Mouse (Mus musculus) midbrain, embryonic 10.5 days (tissue): Measurements from ENCODE around the gene Gm20388. TPM values are rescaled to one million over a fixed set of nuclear protein-coding genes. Genes with fewer than 3 reads are reported as not detected.

Experiments used
- DNase-seq: peaks from one replicate; pipeline ENCODE4 v3.0.0-alpha.2; 2017; ENCODE audit warnings: low spot score
- H3K27ac ChIP-seq: fragments of 300-500 bp; sonication (generic); replicated peaks from 2 replicates; pipeline ENCODE4 v1.5.1; 2016; ENCODE audit warnings: mild to moderate bottlenecking
- H3K27me3 ChIP-seq: fragments of 300-500 bp; sonication (generic); 2 replicates; pipeline ENCODE4 v1.6.1; 2016; ENCODE audit warnings: low read depth, mild to moderate bottlenecking; ENCODE audit not compliant: poor library complexity, severe bottlenecking
- H3K36me3 ChIP-seq: fragments of 300-500 bp; sonication (generic); 2 replicates; pipeline ENCODE4 v1.6.1; 2016; ENCODE audit warnings: mild to moderate bottlenecking, moderate library complexity
- H3K4me1 ChIP-seq: fragments of 300-500 bp; sonication (generic); 2 replicates; pipeline ENCODE4 v1.6.1; 2016
- H3K4me3 ChIP-seq: fragments of 300-500 bp; sonication (generic); 2 replicates; pipeline ENCODE4 v1.5.1; 2016; ENCODE audit warnings: mild to moderate bottlenecking, moderate library complexity
- H3K9me3 ChIP-seq: fragments of 300-500 bp; sonication (generic); replicated peaks from 2 replicates; pipeline ENCODE4 v1.6.1; 2016; ENCODE audit warnings: mild to moderate bottlenecking
- WGBS: fragments of 180-500 bp; shearing (Covaris S2); methylation state at CpG from one replicate; pipeline ENCODE4 v1.1.7; 2016; 5-methylcytosine and 5-hydroxymethylcytosine counted together
- polyA plus RNA-seq: library from polyadenylated mRNA; unstranded; fragments of >200 nt; fragmentation: Nextera tagmentation; extraction: Ambion mirVana; gene quantifications from 2 replicates; pipeline ENCODE4 v1.2.1, GENCODE M21; 2016

The Gm20388 gene
- polyA plus RNA-seq, 1 experiment from 2014 or later: 7.1 TPM

- DNase-seq: no peak
- peaks cover 8% of the 10 kb centered on the region; the same call in 1 of the 2 replicates for H3K27me3 ChIP-seq
- peaks cover 31% of the 10 kb centered on the region for H3K4me1 ChIP-seq
- no peak overlapping the region for H3K4me3 ChIP-seq
- no peaks in the 10 kb centered on the region for H3K36me3 ChIP-seq
- no peaks in the 10 kb centered on the region for H3K9me3 ChIP-seq
- 90% methylated on average over 14 of the region's 14 CpGs for WGBS
- H3K27ac ChIP-seq: no peak overlapping the region
Observed at GRCm38 (mm10) chr8:121856071-121856746, 1945.6 kb downstream of the Gm20388 start.

GRCm38 (mm10) chr8:121857331-121857730 is 1946.7 kb downstream of the Gm20388 start:
- DNase-seq: no peak
- H3K4me1 ChIP-seq: peaks cover 22% of the 10 kb centered on the region
- H3K9me3 ChIP-seq: no peaks in the 10 kb centered on the region
- WGBS: 54% methylated on average over 9 of the region's 9 CpGs
- H3K36me3 ChIP-seq: no peaks in the 10 kb centered on the region
- H3K27me3 ChIP-seq: peaks cover 4% of the 10 kb centered on the region; the same call in 1 of the 2 replicates
- no peak overlapping the region for H3K4me3 ChIP-seq
- H3K27ac ChIP-seq: no peak overlapping the region

GRCm38 (mm10) chr8:121857747-121858146 is 1947.1 kb downstream of the Gm20388 start:
- H3K36me3 ChIP-seq: no peaks in the 10 kb centered on the region
- no peak overlapping the region for H3K27ac ChIP-seq
- H3K9me3 ChIP-seq: no peaks in the 10 kb centered on the region
- WGBS: 63% methylated on average over 2 of the region's 2 CpGs
- H3K4me1 ChIP-seq: peaks cover 19% of the 10 kb centered on the region
- no peaks in the 10 kb centered on the region for H3K27me3 ChIP-seq
- DNase-seq: no peak
- no peak overlapping the region for H3K4me3 ChIP-seq

- Histone ChIP-seq H3K36me3 (no peaks in the 10 kb centered on the region), H3K9me3 (no peaks in the 10 kb centered on the region), H3K27ac (no peak overlapping the region), H3K4me3 (no peak overlapping the region), H3K4me1 (peaks cover 13% of the 10 kb centered on the region), H3K27me3 (no peaks in the 10 kb centered on the region)
- WGBS: 71% methylated on average over 6 of the region's 6 CpGs
- DNase-seq: no peak
Observed at GRCm38 (mm10) chr8:121861276-121861675, 1950.6 kb downstream of the Gm20388 start.

- WGBS: 82% methylated on average over 12 of the region's 12 CpGs
- no peak for DNase-seq
- Histone ChIP-seq H3K27ac (no peak overlapping the region; the same call in 1 of the 2 replicates), H3K4me3 (no peak overlapping the region), H3K36me3 (no peaks in the 10 kb centered on the region), H3K4me1 (peaks cover 11% of the 10 kb centered on the region), H3K9me3 (no peaks in the 10 kb centered on the region), H3K27me3 (no peaks in the 10 kb centered on the region)
Observed at GRCm38 (mm10) chr8:121861806-121862548, 1951.3 kb downstream of the Gm20388 start.

GRCm38 (mm10) chr8:121865356-121865755 is 1954.7 kb downstream of the Gm20388 start:
- H3K9me3 ChIP-seq: no peaks in the 10 kb centered on the region
- WGBS: 84% methylated on average over 8 of the region's 8 CpGs
- no peaks in the 10 kb centered on the region for H3K27me3 ChIP-seq
- no peak overlapping the region for H3K27ac ChIP-seq
- no peak overlapping the region for H3K4me3 ChIP-seq
- DNase-seq: no peak
- H3K36me3 ChIP-seq: no peaks in the 10 kb centered on the region
- peaks cover 14% of the 10 kb centered on the region; the same call in 1 of the 2 replicates for H3K4me1 ChIP-seq

GRCm38 (mm10) chr8:121868196-121868595 is 1957.6 kb downstream of the Gm20388 start:
- 91% methylated on average over 5 of the region's 5 CpGs for WGBS

GRCm38 (mm10) chr8:121868896-121869295 is 1958.3 kb downstream of the Gm20388 start:
- 78% methylated on average over 7 of the region's 7 CpGs for WGBS
- DNase-seq: no peak
- Histone ChIP-seq H3K9me3 (no peaks in the 10 kb centered on the region), H3K36me3 (no peaks in the 10 kb centered on the region), H3K27me3 (peaks cover 7% of the 10 kb centered on the region; the same call in 1 of the 2 replicates), H3K27ac (no peak overlapping the region), H3K4me1 (peaks cover 21% of the 10 kb centered on the region), H3K4me3 (no peak overlapping the region)

More at GRCm38 (mm10) chr8:121868196-121868595, 1957.6 kb downstream of the Gm20388 start:
- no peak for DNase-seq
- Histone ChIP-seq H3K4me1 (peaks cover 21% of the 10 kb centered on the region), H3K36me3 (no peaks in the 10 kb centered on the region), H3K27me3 (peaks cover 7% of the 10 kb centered on the region; the same call in 1 of the 2 replicates), H3K9me3 (no peaks in the 10 kb centered on the region), H3K27ac (no peak overlapping the region), H3K4me3 (no peak overlapping the region)

- H3K9me3 ChIP-seq: no peaks in the 10 kb centered on the region
- peaks cover 7% of the 10 kb centered on the region; the same call in 1 of the 2 replicates for H3K27me3 ChIP-seq
- no peak overlapping the region for H3K4me3 ChIP-seq
- DNase-seq: no peak
- H3K27ac ChIP-seq: no peak overlapping the region
- WGBS: 90% methylated on average over 2 of the region's 2 CpGs
- H3K36me3 ChIP-seq: no peaks in the 10 kb centered on the region
- H3K4me1 ChIP-seq: peaks cover 26% of the 10 kb centered on the region
Observed at GRCm38 (mm10) chr8:121870190-121870589, 1959.5 kb downstream of the Gm20388 start.

GRCm38 (mm10) chr8:121871833-121872440 is 1961.3 kb downstream of the Gm20388 start:
- Histone ChIP-seq H3K4me1 (peaks cover 26% of the 10 kb centered on the region), H3K4me3 (no peak overlapping the region), H3K36me3 (no peaks in the 10 kb centered on the region), H3K27ac (no peak overlapping the region), H3K9me3 (no peaks in the 10 kb centered on the region), H3K27me3 (peaks cover 7% of the 10 kb centered on the region; the same call in 1 of the 2 replicates)
- no peak for DNase-seq
- 51% methylated on average over 10 of the region's 10 CpGs for WGBS

- no peak overlapping the region for H3K27ac ChIP-seq
- no peaks in the 10 kb centered on the region for H3K9me3 ChIP-seq
- 75% methylated on average over 9 of the region's 9 CpGs for WGBS
- H3K36me3 ChIP-seq: no peaks in the 10 kb centered on the region
- peaks cover 7% of the 10 kb centered on the region; the same call in 1 of the 2 replicates for H3K27me3 ChIP-seq
- peak; percentile 34 for DNase-seq
- H3K4me3 ChIP-seq: no peak overlapping the region
- peaks cover 18% of the 10 kb centered on the region for H3K4me1 ChIP-seq
Observed at GRCm38 (mm10) chr8:121874031-121874430, 1963.4 kb downstream of the Gm20388 start.

- 92% methylated on average over 3 of the region's 3 CpGs for WGBS
- no peaks in the 10 kb centered on the region for H3K9me3 ChIP-seq
- DNase-seq: no peak
- no peak overlapping the region for H3K4me3 ChIP-seq
- H3K36me3 ChIP-seq: peaks cover 1% of the 10 kb centered on the region; the same call in 1 of the 2 replicates
- no peak overlapping the region for H3K27ac ChIP-seq
- peaks cover 7% of the 10 kb centered on the region; the same call in 1 of the 2 replicates for H3K27me3 ChIP-seq
- H3K4me1 ChIP-seq: peaks cover 15% of the 10 kb centered on the region
Observed at GRCm38 (mm10) chr8:121875045-121875444, 1964.4 kb downstream of the Gm20388 start.
